Mouse (Mus musculus) heart, adult 2 months (tissue): ENCODE results near the gene Trappc10.

Source experiments
- CTCF ChIP-seq: fragments of 200-600 bp; IDR thresholded peaks from 2 replicates; pipeline ENCODE4 v1.8.1; 2022; ENCODE audit warnings: antibody characterized with exemption, mild to moderate bottlenecking, moderate library complexity
- EP300 ChIP-seq: fragments of 200-500 bp; IDR thresholded peaks from 2 replicates; pipeline ENCODE4 v1.6.1; 2011; ENCODE audit warnings: low read depth, low read length, control low read depth; ENCODE audit not compliant: insufficient read depth
- POLR2A ChIP-seq: fragments of 200-500 bp; IDR thresholded peaks from 2 replicates; pipeline ENCODE4 v1.6.1; 2011; ENCODE audit warnings: mild to moderate bottlenecking, low read depth, low read length, control low read depth; ENCODE audit not compliant: insufficient read depth

- TF ChIP-seq EP300 (no peak), POLR2A (no peak), CTCF (no peak)
Measured at GRCm38 (mm10) chr10:78238297-78238696, 6.1 kb downstream of the Trappc10 start.
